Mouse (Mus musculus) embryonic facial prominence, embryonic 14.5 days (tissue): ENCODE measurements around the gene Prdm16. TPM values are rescaled to one million over a fixed set of nuclear protein-coding genes. Genes with fewer than 3 reads are reported as not detected.
A peak's percentile ranks its signal among the peaks of the same experiment; 100 is the strongest.

Source experiments
- ATAC-seq: fragments of 200-750 bp; cut with Nextera tagmentation; 2 replicates; pipeline ENCODE4 v1.8.0; 2017; ENCODE audit warnings: low read depth, moderate number of reproducible peaks, moderate TSS enrichment
- DNase-seq: peaks from one replicate; pipeline ENCODE4 v3.0.0-alpha.2; 2015; ENCODE audit warnings: low spot score
- H3K27ac ChIP-seq: fragments of 300-500 bp; sonication (generic); replicated peaks from 2 replicates; pipeline ENCODE4 v1.5.1; 2014; ENCODE audit warnings: low read depth, mild to moderate bottlenecking, low read length, moderate library complexity
- H3K27me3 ChIP-seq: fragments of 300-500 bp; sonication (generic); replicated peaks from 2 replicates; pipeline ENCODE4 v1.6.1; 2014; ENCODE audit warnings: low read length; ENCODE audit not compliant: control insufficient read depth, insufficient read depth
- H3K36me3 ChIP-seq: fragments of 300-500 bp; sonication (generic); 2 replicates; pipeline ENCODE4 v1.6.1; 2014; ENCODE audit warnings: low read length, mixed read lengths; ENCODE audit not compliant: control insufficient read depth, insufficient read depth
- H3K4me1 ChIP-seq: fragments of 300-500 bp; sonication (generic); 2 replicates; pipeline ENCODE4 v1.6.1; 2014; ENCODE audit warnings: antibody characterized with exemption, low read length; ENCODE audit not compliant: control insufficient read depth, insufficient read depth
- H3K4me2 ChIP-seq: fragments of 300-500 bp; sonication (generic); 2 replicates; pipeline ENCODE4 v1.6.1; 2014; ENCODE audit warnings: low read depth, mild to moderate bottlenecking, low read length, moderate library complexity, mixed read lengths
- H3K4me3 ChIP-seq: fragments of 300-500 bp; sonication (generic); 2 replicates; pipeline ENCODE4 v1.5.1; 2014; ENCODE audit warnings: low read depth, mild to moderate bottlenecking, low read length
- H3K9ac ChIP-seq: fragments of 300-500 bp; sonication (generic); 2 replicates; pipeline ENCODE4 v1.6.1; 2014; ENCODE audit warnings: low read depth, mild to moderate bottlenecking, low read length, moderate library complexity, mixed read lengths
- H3K9me3 ChIP-seq: fragments of 300-500 bp; sonication (generic); 2 replicates; pipeline ENCODE4 v1.6.1; 2016; ENCODE audit warnings: low read length; ENCODE audit not compliant: control insufficient read depth
- WGBS: fragments of 180-500 bp; shearing (Covaris S2); extraction: QIAGEN DNeasy Blood & Tissue Kit; methylation state at CpG from one replicate; pipeline ENCODE4 v1.1.7; 2014; 5-methylcytosine and 5-hydroxymethylcytosine counted together
- polyA plus RNA-seq: library from polyadenylated mRNA; unstranded; fragments of >200 nt; fragmentation: Nextera tagmentation; extraction: Ambion mirVana; gene quantifications from 2 replicates; pipeline ENCODE4 v1.2.1, GENCODE M21; 2014

The Prdm16 gene
- polyA plus RNA-seq, 1 experiment from 2014 or later: 12.7 TPM

DNA sequence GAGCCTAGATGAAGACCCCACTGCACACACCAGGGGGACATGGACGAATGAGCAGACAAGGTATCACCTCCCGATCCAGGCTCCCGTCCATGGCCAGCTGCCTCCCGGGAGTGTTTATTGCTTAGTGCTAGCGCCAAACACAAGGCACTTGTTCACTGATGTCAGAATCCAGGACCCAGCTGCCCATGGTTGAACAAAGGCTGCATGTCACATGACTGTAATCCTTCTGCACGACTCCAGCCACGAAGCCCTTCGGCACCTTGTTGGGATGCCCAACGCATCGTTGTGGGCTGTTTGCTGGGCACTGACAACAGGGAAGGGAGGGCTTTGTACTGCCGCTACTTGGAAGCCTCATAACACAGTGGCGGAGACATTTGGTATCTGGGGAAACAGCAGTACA, 300.9 kb downstream of the Prdm16 start, which contains the start of gene B230104I21Rik:
TSS of gene B230104I21Rik (plus strand) at position 367 of the 400 bp plus-strand sequence.
- ATAC-seq: no peak
- 0 out of 2 replicates have a peak, but pooled peaks cover 3% of the 10 kb centered on the region for H3K36me3 ChIP-seq

DNA sequence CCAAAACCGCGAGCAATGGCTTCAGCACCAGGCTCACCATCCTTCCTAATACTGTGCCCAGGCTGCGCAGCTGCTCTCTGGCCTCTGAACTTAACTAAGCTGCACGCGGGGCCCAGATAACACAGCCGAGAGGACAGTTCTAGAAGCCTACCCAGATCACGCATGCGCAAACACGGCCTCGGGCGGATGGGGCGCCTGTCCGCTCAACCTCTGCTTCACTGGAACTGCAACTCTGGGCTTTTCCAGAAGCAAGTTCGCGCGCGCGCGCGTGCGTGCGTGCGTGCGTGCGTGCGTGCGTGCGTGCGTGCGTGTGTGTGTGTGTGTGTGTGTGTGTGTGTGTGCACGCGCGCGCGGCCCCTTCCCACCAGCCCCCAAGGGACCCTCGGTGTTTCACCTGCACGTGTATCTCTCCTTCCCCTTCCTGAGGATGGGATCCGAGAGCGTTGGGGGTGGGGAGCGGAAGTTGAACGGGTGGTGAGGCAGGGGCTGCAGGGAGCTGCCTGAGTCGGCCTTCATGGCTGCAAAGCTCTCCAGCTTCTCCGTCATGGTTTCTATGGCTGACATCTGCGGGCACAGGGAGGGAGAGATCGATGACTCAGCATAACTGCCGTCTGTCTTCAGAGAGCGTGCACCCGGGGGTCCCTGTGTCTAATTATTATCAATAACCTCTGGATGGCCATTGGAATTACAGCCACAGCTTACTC, 301.8 kb downstream of the Prdm16 start:
- H3K4me1 ChIP-seq: no peaks in the 10 kb centered on the region; the same call in 1 of the 2 replicates
- peak overlapping the region; percentile 45 for H3K4me2 ChIP-seq
- 62% methylated on average over 39 of the region's 48 CpGs for whole genome bisulfite sequencing
- DNase-seq (peak; percentile 66), ATAC-seq (no peak)
- H3K9me3 ChIP-seq: no peaks in the 10 kb centered on the region
- no peaks in the 10 kb centered on the region for H3K27me3 ChIP-seq
- 0 out of 2 replicates have a peak, but pooled peaks cover 3% of the 10 kb centered on the region for H3K36me3 ChIP-seq
- peak overlapping the region; percentile 13 for H3K4me3 ChIP-seq
- no peak overlapping the region for H3K27ac ChIP-seq
- H3K9ac ChIP-seq: peak overlapping the region; percentile 23; the same call in 1 of the 2 replicates

More for the DNA sequence above, 300.9 kb downstream of the Prdm16 start, which contains the start of gene B230104I21Rik:
- Histone ChIP-seq H3K4me3 (peak within 1 kb of the TSS; percentile 13), H3K4me1 (no peaks in the 10 kb centered on the region; the same call in 1 of the 2 replicates), H3K9ac (0 out of 2 replicates have a peak within 1 kb of the TSS, but pooled peaks have one; percentile 4), H3K27me3 (no peaks in the 10 kb centered on the region), H3K27ac (no peak within 1 kb of the TSS), H3K4me2 (peak within 1 kb of the TSS; percentile 45), H3K9me3 (no peaks in the 10 kb centered on the region)
- 76% methylated on average over 12 of the region's 12 CpGs for WGBS
- no peak for DNase-seq

DNA sequence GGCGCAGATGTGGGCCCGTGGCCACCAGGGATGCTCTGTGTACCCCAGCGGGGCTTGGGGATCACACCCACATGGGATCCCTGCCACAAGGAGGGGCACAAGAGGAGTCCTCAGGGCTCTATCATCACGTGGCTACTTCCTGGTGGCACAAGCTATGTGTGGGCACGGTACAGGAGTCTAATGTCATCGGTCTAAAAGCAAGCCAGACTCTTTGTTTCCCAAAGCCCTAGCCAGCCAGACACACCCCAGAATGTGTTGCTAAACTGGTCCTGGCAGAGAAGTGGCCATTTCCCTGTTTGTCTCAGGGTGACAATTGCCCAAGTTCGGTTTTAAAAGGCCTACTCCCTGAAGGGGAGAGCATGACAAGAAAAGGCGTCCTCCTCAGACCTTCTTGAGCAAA, 303.4 kb downstream of the Prdm16 start:
- 60% methylated on average over 8 of the region's 8 CpGs for WGBS
- DNase-seq (no peak), ATAC-seq (no peak)
- H3K27ac ChIP-seq: no peak overlapping the region
- 0 out of 2 replicates have a peak, but pooled peaks cover under 1% of the 10 kb centered on the region for H3K36me3 ChIP-seq
- no peaks in the 10 kb centered on the region for H3K9me3 ChIP-seq
- H3K4me3 ChIP-seq: no peak overlapping the region
- H3K9ac ChIP-seq: no peak overlapping the region
- H3K4me2 ChIP-seq: no peak overlapping the region
- no peaks in the 10 kb centered on the region; the same call in 1 of the 2 replicates for H3K4me1 ChIP-seq
- H3K27me3 ChIP-seq: no peaks in the 10 kb centered on the region

DNA sequence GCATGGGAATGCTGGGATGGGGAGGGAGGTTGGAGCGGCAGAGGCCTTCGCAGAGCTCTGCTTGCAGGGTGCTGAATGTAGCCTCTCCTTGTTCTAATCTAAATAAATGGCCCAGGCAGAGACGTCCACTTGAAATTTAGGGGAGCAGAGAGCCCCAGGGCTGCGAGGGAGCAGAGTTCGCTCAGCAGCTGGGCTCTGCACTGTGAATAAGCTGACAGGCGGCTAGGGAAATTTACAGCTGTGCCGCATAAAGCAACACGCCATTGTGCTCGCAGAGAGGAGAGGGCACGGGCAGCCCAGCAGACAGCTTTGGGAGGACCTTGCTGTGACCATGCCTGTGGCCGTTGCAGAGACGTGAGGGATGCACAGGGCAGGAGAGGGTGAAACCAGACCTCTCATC, 305.4 kb downstream of the Prdm16 start:
- no peak overlapping the region for H3K9ac ChIP-seq
- WGBS: 38% methylated on average over 12 of the region's 12 CpGs
- no peaks in the 10 kb centered on the region for H3K9me3 ChIP-seq
- ATAC-seq: no peak; the same call in 1 of the 2 replicates
- DNase-seq: no peak
- H3K27ac ChIP-seq: no peak overlapping the region
- H3K36me3 ChIP-seq: no peaks in the 10 kb centered on the region
- H3K4me3 ChIP-seq: no peak overlapping the region
- H3K27me3 ChIP-seq: no peaks in the 10 kb centered on the region
- H3K4me1 ChIP-seq: no peaks in the 10 kb centered on the region; the same call in 1 of the 2 replicates
- H3K4me2 ChIP-seq: no peak overlapping the region

DNA sequence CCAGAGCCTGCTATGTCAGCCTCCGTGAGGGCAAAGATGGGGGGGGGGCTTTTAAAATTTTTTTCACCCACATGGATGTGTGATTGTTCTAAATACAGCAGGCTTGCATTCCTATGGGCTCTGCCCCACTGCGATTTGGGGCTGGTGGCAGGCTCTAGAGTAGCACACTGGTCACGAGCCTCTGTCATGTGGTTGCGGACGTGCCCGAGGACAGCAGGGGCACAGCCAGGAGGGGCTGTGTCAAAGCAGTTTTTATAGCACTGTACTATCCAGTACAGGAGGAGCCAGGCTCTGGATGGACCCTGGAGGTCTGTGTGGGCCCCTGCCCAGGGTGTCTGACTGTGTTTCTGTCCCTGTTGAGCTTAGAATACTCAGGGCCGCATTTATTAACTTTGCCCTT, 306.7 kb downstream of the Prdm16 start:
- no peak overlapping the region for H3K9ac ChIP-seq
- H3K4me2 ChIP-seq: no peak overlapping the region
- DNase-seq (no peak), ATAC-seq (no peak)
- no peaks in the 10 kb centered on the region; the same call in 1 of the 2 replicates for H3K4me1 ChIP-seq
- no peaks in the 10 kb centered on the region for H3K27me3 ChIP-seq
- no peak overlapping the region for H3K4me3 ChIP-seq
- no peaks in the 10 kb centered on the region for H3K9me3 ChIP-seq
- no peak overlapping the region for H3K27ac ChIP-seq
- H3K36me3 ChIP-seq: no peaks in the 10 kb centered on the region
- 86% methylated on average over 7 of the region's 7 CpGs for WGBS

DNA sequence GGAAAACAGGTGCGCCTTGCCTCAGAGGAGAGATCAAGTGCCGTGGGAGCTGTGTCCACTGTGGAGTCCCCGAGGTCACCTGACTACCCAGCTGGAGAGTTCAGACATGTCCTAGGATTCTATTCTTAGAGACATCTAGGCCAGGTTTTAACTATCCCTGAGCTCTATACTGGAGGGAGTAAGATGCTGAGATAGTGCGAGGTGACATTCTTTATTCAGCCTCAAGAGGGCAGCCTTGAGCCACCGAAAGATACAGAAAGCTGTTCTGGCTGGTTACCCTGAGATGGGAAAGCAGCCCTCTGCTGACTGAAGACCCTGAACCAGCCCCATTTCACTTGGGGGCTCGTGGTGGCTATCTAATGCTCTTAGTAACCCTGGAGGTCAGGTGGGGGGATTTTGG, 307.8 kb downstream of the Prdm16 start:
- Histone ChIP-seq H3K4me3 (no peak overlapping the region), H3K27ac (no peak overlapping the region), H3K4me2 (peak overlapping the region; percentile 5; the same call in 1 of the 2 replicates), H3K9ac (no peak overlapping the region), H3K36me3 (no peaks in the 10 kb centered on the region), H3K4me1 (no peaks in the 10 kb centered on the region; the same call in 1 of the 2 replicates), H3K9me3 (no peaks in the 10 kb centered on the region), H3K27me3 (no peaks in the 10 kb centered on the region)
- peak; percentile 78 for ATAC-seq
- WGBS: 10% methylated on average over 6 of the region's 6 CpGs
- DNase-seq: peak; percentile 74

DNA sequence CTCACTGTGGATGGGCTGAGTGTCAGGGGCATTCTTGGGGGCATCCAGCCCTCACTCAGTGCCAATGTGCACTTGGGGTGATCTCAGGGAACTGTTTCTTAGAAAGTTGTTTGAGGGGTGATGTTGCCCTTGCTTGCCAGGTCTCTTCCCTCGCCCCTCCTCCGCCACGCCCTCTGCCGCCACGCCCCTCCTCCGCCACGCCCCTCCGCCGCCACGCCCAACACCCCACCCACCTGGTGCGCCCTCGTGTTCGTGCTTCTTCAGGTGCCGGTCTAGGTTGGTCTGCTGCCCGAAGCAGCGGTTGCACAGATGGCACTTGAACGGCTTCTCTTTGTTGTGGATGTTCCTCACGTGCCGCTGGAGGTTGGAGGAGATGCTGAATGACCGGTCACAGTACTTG, 308.2 kb downstream of the Prdm16 start:
- H3K4me1 ChIP-seq: no peaks in the 10 kb centered on the region; the same call in 1 of the 2 replicates
- H3K27me3 ChIP-seq: no peaks in the 10 kb centered on the region
- H3K9me3 ChIP-seq: no peaks in the 10 kb centered on the region
- no peak overlapping the region for H3K27ac ChIP-seq
- peak overlapping the region; percentile 5; the same call in 1 of the 2 replicates for H3K4me2 ChIP-seq
- no peak overlapping the region for H3K4me3 ChIP-seq
- no peaks in the 10 kb centered on the region for H3K36me3 ChIP-seq
- WGBS: 8% methylated on average over 12 of the region's 20 CpGs
- no peak for DNase-seq
- ATAC-seq: no peak
- H3K9ac ChIP-seq: no peak overlapping the region

DNA sequence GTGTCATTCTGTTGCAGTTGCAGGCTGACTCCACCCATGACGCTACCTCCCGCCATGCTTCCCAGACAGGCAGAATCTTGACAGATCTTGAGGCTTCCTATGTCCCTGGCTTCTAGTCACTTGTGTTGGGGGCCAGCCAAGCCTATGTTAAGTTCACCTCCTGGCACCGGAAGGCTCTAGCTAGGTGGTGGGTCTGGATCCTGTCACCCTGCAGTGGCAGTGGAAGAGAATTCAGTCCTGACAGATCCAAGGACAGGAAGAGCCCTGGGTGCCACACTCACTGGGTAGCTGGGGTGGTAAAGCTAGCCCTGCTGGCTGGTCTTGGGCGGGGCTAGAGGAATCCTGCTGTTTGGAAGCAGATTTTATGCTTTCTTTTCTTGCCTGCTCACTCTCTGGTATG, 311.3 kb downstream of the Prdm16 start:
- no peaks in the 10 kb centered on the region for H3K27me3 ChIP-seq
- H3K36me3 ChIP-seq: no peaks in the 10 kb centered on the region
- H3K9ac ChIP-seq: no peak overlapping the region
- ATAC-seq: no peak
- no peaks in the 10 kb centered on the region for H3K4me1 ChIP-seq
- H3K4me3 ChIP-seq: no peak overlapping the region
- H3K27ac ChIP-seq: no peak overlapping the region
- H3K9me3 ChIP-seq: no peaks in the 10 kb centered on the region
- WGBS: 65% methylated on average over 4 of the region's 4 CpGs
- no peak for DNase-seq
- no peak overlapping the region for H3K4me2 ChIP-seq
